Mouse (Mus musculus) megakaryocyte, embryonic 14.5 days (primary cell): ENCODE data around the gene Scarf1.

ENCODE experiments used
- FLI1 ChIP-seq: IDR thresholded peaks from 2 replicates; pipeline ENCODE4 v1.6.1; 2012; ENCODE audit warnings: low read length, inconsistent platforms, mixed read lengths
- GATA1 ChIP-seq: IDR thresholded peaks from 3 replicates; pipeline ENCODE4 v1.6.1; 2012; ENCODE audit warnings: mixed read lengths, low read length, inconsistent platforms, borderline replicate concordance

GRCm38 (mm10) chr11:75568115-75568511 lies 54.8 kb downstream of the Scarf1 start:
- TF ChIP-seq FLI1 (no peak), GATA1 (no peak)
